Mouse (Mus musculus) intestine, embryonic 16.5 days (tissue): ENCODE results near the gene Cep295. TPM values are rescaled to one million over a fixed set of nuclear protein-coding genes. Genes with fewer than 3 reads are reported as not detected.
"Not testable (repeated sequence)": the region's sequence is repeated elsewhere in the genome, so short reads cannot be mapped to it uniquely, and the experiment has no call there.

Source experiments
- ATAC-seq: fragments of 200-750 bp; cut with Nextera tagmentation; 2 replicates; pipeline ENCODE4 v1.8.0; 2017; ENCODE audit warnings: moderate TSS enrichment, moderate library complexity
- H3K27ac ChIP-seq: fragments of 300-500 bp; sonication (generic); 2 replicates; pipeline ENCODE4 v1.5.1; 2014; ENCODE audit warnings: mild to moderate bottlenecking, low read length
- H3K27me3 ChIP-seq: fragments of 300-500 bp; sonication (generic); replicated peaks from 2 replicates; pipeline ENCODE4 v1.6.1; 2014; ENCODE audit warnings: low read length, control low read depth, mixed read lengths; ENCODE audit not compliant: control insufficient read depth, insufficient read depth
- H3K36me3 ChIP-seq: fragments of 300-500 bp; sonication (generic); 2 replicates; pipeline ENCODE4 v1.6.1; 2014; ENCODE audit warnings: low read length, control low read depth; ENCODE audit not compliant: control insufficient read depth, insufficient read depth
- H3K4me1 ChIP-seq: fragments of 300-500 bp; sonication (generic); 2 replicates; pipeline ENCODE4 v1.6.1; 2014; ENCODE audit warnings: low read length, control low read depth, mixed read lengths; ENCODE audit not compliant: control insufficient read depth, insufficient read depth
- H3K4me2 ChIP-seq: fragments of 300-500 bp; sonication (generic); 2 replicates; pipeline ENCODE4 v1.6.1; 2014; ENCODE audit warnings: low read depth, low read length, control low read depth
- H3K4me3 ChIP-seq: fragments of 300-500 bp; sonication (generic); 2 replicates; pipeline ENCODE4 v1.5.1; 2014; ENCODE audit warnings: mild to moderate bottlenecking, low read length
- H3K9ac ChIP-seq: fragments of 300-500 bp; sonication (generic); 2 replicates; pipeline ENCODE4 v1.6.1; 2014; ENCODE audit warnings: low read depth, low read length
- H3K9me3 ChIP-seq: fragments of 300-500 bp; sonication (generic); 2 replicates; pipeline ENCODE4 v1.6.1; 2016; ENCODE audit warnings: low read length, control low read depth; ENCODE audit not compliant: control insufficient read depth
- WGBS: fragments of 180-500 bp; shearing (Covaris S2); extraction: QIAGEN DNeasy Blood & Tissue Kit; methylation state at CpG from one replicate; pipeline ENCODE4 v1.1.7; 2014; 5-methylcytosine and 5-hydroxymethylcytosine counted together
- polyA plus RNA-seq: library from polyadenylated mRNA; unstranded; fragments of >200 nt; fragmentation: Nextera tagmentation; extraction: Ambion mirVana; gene quantifications from 2 replicates; pipeline ENCODE4 v1.2.1, GENCODE M21; 2015

Gene Cep295
- polyA plus RNA-seq, 1 experiment from 2014 or later = 9.6 TPM

- peaks cover 13% of the 10 kb centered on the region; the same call in 1 of the 2 replicates for H3K36me3 ChIP-seq
- 50% methylated on average over 4 of the region's 4 CpGs for WGBS
- no peak overlapping the region for H3K27ac ChIP-seq
- no peaks in the 10 kb centered on the region for H3K9me3 ChIP-seq
- H3K27me3 ChIP-seq = no peaks in the 10 kb centered on the region
- H3K4me1 ChIP-seq = peaks cover 21% of the 10 kb centered on the region
- no peak overlapping the region for H3K4me3 ChIP-seq
- H3K4me2 ChIP-seq = peak overlapping the region; percentile 23; the same call in 1 of the 2 replicates
- ATAC-seq = no peak
- H3K9ac ChIP-seq = no peak overlapping the region
These were observed 48.2 kb downstream of the Cep295 start for GRCm38 (mm10) chr9:15309425-15309824.

GRCm38 (mm10) chr9:15308254-15308653 lies 49.3 kb downstream of the Cep295 start:
- Histone ChIP-seq H3K27ac (no peak overlapping the region), H3K9me3 (no peaks in the 10 kb centered on the region), H3K27me3 (no peaks in the 10 kb centered on the region), H3K4me1 (peaks cover 21% of the 10 kb centered on the region), H3K4me3 (no peak overlapping the region), H3K9ac (no peak overlapping the region), H3K4me2 (peak overlapping the region; percentile 16; the same call in 1 of the 2 replicates), H3K36me3 (peaks cover 8% of the 10 kb centered on the region; the same call in 1 of the 2 replicates)
- 51% methylated on average over 2 of the region's 2 CpGs for WGBS
- ATAC-seq = no peak

GRCm38 (mm10) chr9:15307257-15307656 lies 50.3 kb downstream of the Cep295 start:
- no peak overlapping the region; the same call in 1 of the 2 replicates for H3K27ac ChIP-seq
- WGBS = 5% methylated on average over 6 of the region's 6 CpGs

GRCm38 (mm10) chr9:15306398-15307119 lies 51.0 kb downstream of the Cep295 start, which contains the start of gene 4931406C07Rik:
Gene 4931406C07Rik, minus strand, starts transcription at chr9:15306448.
- peak within 1 kb of the TSS; percentile 89 for H3K4me3 ChIP-seq
- H3K4me1 ChIP-seq = peaks cover 23% of the 10 kb centered on the region
- ATAC-seq = peak; percentile 62
- no peaks in the 10 kb centered on the region for H3K27me3 ChIP-seq
- 0 out of 2 replicates have a peak, but pooled peaks cover 5% of the 10 kb centered on the region for H3K36me3 ChIP-seq
- peak within 1 kb of the TSS; percentile 97 for H3K9ac ChIP-seq
- H3K4me2 ChIP-seq = peak within 1 kb of the TSS; percentile 80
- H3K27ac ChIP-seq = peak within 1 kb of the TSS; percentile 96
- no peaks in the 10 kb centered on the region for H3K9me3 ChIP-seq
- WGBS = under 1% methylated on average over 35 of the region's 35 CpGs

More at GRCm38 (mm10) chr9:15307257-15307656, 50.3 kb downstream of the Cep295 start:
- Histone ChIP-seq H3K9me3 (no peaks in the 10 kb centered on the region), H3K4me1 (peaks cover 21% of the 10 kb centered on the region), H3K27me3 (no peaks in the 10 kb centered on the region), H3K4me3 (peak overlapping the region; percentile 89), H3K36me3 (0 out of 2 replicates have a peak, but pooled peaks cover 5% of the 10 kb centered on the region), H3K9ac (peak overlapping the region; percentile 97), H3K4me2 (peak overlapping the region; percentile 80)
- no peak for ATAC-seq

GRCm38 (mm10) chr9:15305503-15306397 lies 51.8 kb downstream of the Cep295 start, which contains the start of gene Taf1d:
Gene Taf1d, plus strand, starts transcription at chr9:15306214.
- Histone ChIP-seq H3K9me3 (no peaks in the 10 kb centered on the region), H3K4me1 (peaks cover 27% of the 10 kb centered on the region), H3K27ac (peak within 1 kb of the TSS; percentile 96), H3K4me3 (peak within 1 kb of the TSS; percentile 89), H3K9ac (peak within 1 kb of the TSS; percentile 97), H3K27me3 (no peaks in the 10 kb centered on the region), H3K4me2 (peak within 1 kb of the TSS; percentile 80), H3K36me3 (0 out of 2 replicates have a peak, but pooled peaks cover 5% of the 10 kb centered on the region)
- WGBS = 12% methylated on average over 45 of the region's 45 CpGs
- peak; percentile 94 for ATAC-seq

GRCm38 (mm10) chr9:15302881-15303280 lies 54.7 kb downstream of the Cep295 start:
- Histone ChIP-seq H3K4me2 (no peak overlapping the region), H3K9me3 (no peaks in the 10 kb centered on the region), H3K9ac (no peak overlapping the region), H3K4me3 (no peak overlapping the region), H3K4me1 (peaks cover 19% of the 10 kb centered on the region), H3K27me3 (no peaks in the 10 kb centered on the region), H3K27ac (no peak overlapping the region), H3K36me3 (no peaks in the 10 kb centered on the region)
- 75% methylated on average over 2 of the region's 2 CpGs for WGBS
- no peak for ATAC-seq

GRCm38 (mm10) chr9:15302006-15302405 lies 55.6 kb downstream of the Cep295 start:
- not testable (repeated sequence) for ATAC-seq, H3K4me3 ChIP-seq, H3K36me3 ChIP-seq, H3K4me2 ChIP-seq, H3K9me3 ChIP-seq, H3K27ac ChIP-seq, H3K27me3 ChIP-seq, H3K9ac ChIP-seq
- WGBS = 75% methylated on average over 6 of the region's 6 CpGs
- peaks cover 11% of the 10 kb centered on the region for H3K4me1 ChIP-seq

- H3K9me3 ChIP-seq = no peaks in the 10 kb centered on the region
- H3K36me3 ChIP-seq = no peaks in the 10 kb centered on the region
- 24% methylated on average over 6 of the region's 6 CpGs for WGBS
- ATAC-seq = peak; percentile 81
- H3K4me3 ChIP-seq = peak overlapping the region; percentile 14; the same call in 1 of the 2 replicates
- peak overlapping the region; percentile 86 for H3K27ac ChIP-seq
- no peaks in the 10 kb centered on the region for H3K27me3 ChIP-seq
- H3K4me2 ChIP-seq = peak overlapping the region; percentile 43
- peaks cover 11% of the 10 kb centered on the region for H3K4me1 ChIP-seq
- H3K9ac ChIP-seq = peak overlapping the region; percentile 55
These were observed 56.2 kb downstream of the Cep295 start for GRCm38 (mm10) chr9:15301399-15301798.

- no peaks in the 10 kb centered on the region for H3K9me3 ChIP-seq
- H3K4me1 ChIP-seq = peaks cover 10% of the 10 kb centered on the region
- no peak overlapping the region for H3K4me3 ChIP-seq
- WGBS = 84% methylated on average over 5 of the region's 5 CpGs
- H3K9ac ChIP-seq = no peak overlapping the region
- H3K4me2 ChIP-seq = no peak overlapping the region
- H3K27ac ChIP-seq = no peak overlapping the region
- ATAC-seq = no peak
- no peaks in the 10 kb centered on the region for H3K27me3 ChIP-seq
- no peaks in the 10 kb centered on the region for H3K36me3 ChIP-seq
These were observed 57.5 kb downstream of the Cep295 start for GRCm38 (mm10) chr9:15300056-15300455.
